Mouse (Mus musculus) stomach, embryonic 15.5 days (tissue): ENCODE results near the gene Caly. TPM values are rescaled to one million over a fixed set of nuclear protein-coding genes. Genes with fewer than 3 reads are reported as not detected.

Experiments
- ATAC-seq: fragments of 200-750 bp; cut with Nextera tagmentation; 2 replicates; pipeline ENCODE4 v1.8.0; 2017; ENCODE audit warnings: low read depth, moderate number of reproducible peaks, moderate TSS enrichment; ENCODE audit not compliant: insufficient read depth, low FRiP score
- H3K27ac ChIP-seq: fragments of 300-500 bp; sonication (generic); 2 replicates; pipeline ENCODE4 v1.5.1; 2015; ENCODE audit warnings: mild to moderate bottlenecking, inconsistent platforms
- H3K27me3 ChIP-seq: fragments of 300-500 bp; sonication (generic); replicated peaks from 2 replicates; pipeline ENCODE4 v1.6.1; 2015; ENCODE audit warnings: inconsistent platforms
- H3K36me3 ChIP-seq: fragments of 300-500 bp; sonication (generic); 2 replicates; pipeline ENCODE4 v1.6.1; 2015; ENCODE audit warnings: inconsistent platforms
- H3K4me1 ChIP-seq: fragments of 300-500 bp; sonication (generic); 2 replicates; pipeline ENCODE4 v1.6.1; 2015; ENCODE audit warnings: inconsistent platforms
- H3K4me2 ChIP-seq: fragments of 300-500 bp; sonication (generic); 2 replicates; pipeline ENCODE4 v1.6.1; 2015; ENCODE audit warnings: mild to moderate bottlenecking, inconsistent platforms
- H3K4me3 ChIP-seq: fragments of 300-500 bp; sonication (generic); replicated peaks from 2 replicates; pipeline ENCODE4 v1.5.1; 2015; ENCODE audit warnings: inconsistent platforms
- H3K9ac ChIP-seq: fragments of 300-500 bp; sonication (generic); 2 replicates; pipeline ENCODE4 v1.6.1; 2015; ENCODE audit warnings: inconsistent platforms
- H3K9me3 ChIP-seq: fragments of 300-500 bp; sonication (generic); 2 replicates; pipeline ENCODE4 v1.6.1; 2016; ENCODE audit warnings: inconsistent platforms
- WGBS: fragments of 180-500 bp; shearing (Covaris S2); methylation state at CpG from one replicate; pipeline ENCODE4 v1.1.7; 2015; 5-methylcytosine and 5-hydroxymethylcytosine counted together
- polyA plus RNA-seq: library from polyadenylated mRNA; unstranded; fragments of >200 nt; fragmentation: Nextera tagmentation; extraction: Ambion mirVana; gene quantifications from 2 replicates; pipeline ENCODE4 v1.2.1, GENCODE M21; 2015

The Caly gene
- polyA plus RNA-seq, 1 experiment from 2014 or later: 3.6 TPM

- 4% methylated on average over 24 of the region's 24 CpGs for WGBS
- Histone ChIP-seq H3K4me3 (peak overlapping the region; percentile 12; the same call in 1 of the 2 replicates), H3K4me2 (peak overlapping the region; percentile 50), H3K9me3 (no peaks in the 10 kb centered on the region), H3K27me3 (peaks cover 36% of the 10 kb centered on the region), H3K4me1 (0 out of 2 replicates have a peak, but pooled peaks cover 15% of the 10 kb centered on the region), H3K9ac (no peak overlapping the region), H3K27ac (no peak overlapping the region), H3K36me3 (no peaks in the 10 kb centered on the region)
- ATAC-seq: peak; percentile 47
Observed at GRCm38 (mm10) chr7:140080503-140081156, 1.7 kb downstream of the Caly start.

GRCm38 (mm10) chr7:140078711-140079110 lies 3.6 kb downstream of the Caly start:
- no peak overlapping the region for H3K27ac ChIP-seq
- H3K9me3 ChIP-seq: no peaks in the 10 kb centered on the region
- H3K27me3 ChIP-seq: peaks cover 36% of the 10 kb centered on the region
- no peak for ATAC-seq
- WGBS: 6% methylated on average over 5 of the region's 5 CpGs
- no peak overlapping the region for H3K4me3 ChIP-seq
- H3K9ac ChIP-seq: no peak overlapping the region
- no peaks in the 10 kb centered on the region for H3K36me3 ChIP-seq
- no peak overlapping the region for H3K4me2 ChIP-seq
- H3K4me1 ChIP-seq: 0 out of 2 replicates have a peak, but pooled peaks cover 15% of the 10 kb centered on the region

GRCm38 (mm10) chr7:140077698-140078097 lies 4.7 kb downstream of the Caly start:
- H3K4me3 ChIP-seq: no peak overlapping the region
- 66% methylated on average over 6 of the region's 6 CpGs for WGBS
- H3K9me3 ChIP-seq: no peaks in the 10 kb centered on the region
- no peak overlapping the region for H3K4me2 ChIP-seq
- H3K9ac ChIP-seq: no peak overlapping the region
- 0 out of 2 replicates have a peak, but pooled peaks cover 15% of the 10 kb centered on the region for H3K4me1 ChIP-seq
- H3K27me3 ChIP-seq: peaks cover 32% of the 10 kb centered on the region
- no peaks in the 10 kb centered on the region for H3K36me3 ChIP-seq
- no peak overlapping the region for H3K27ac ChIP-seq
- no peak for ATAC-seq

GRCm38 (mm10) chr7:140070042-140070711 lies 12.2 kb downstream of the Caly start:
- Histone ChIP-seq H3K27ac (no peak overlapping the region), H3K36me3 (no peaks in the 10 kb centered on the region), H3K9me3 (no peaks in the 10 kb centered on the region), H3K4me3 (peak overlapping the region; percentile 26), H3K9ac (no peak overlapping the region), H3K4me1 (no peaks in the 10 kb centered on the region), H3K4me2 (peak overlapping the region; percentile 53), H3K27me3 (peaks cover 8% of the 10 kb centered on the region)
- no peak for ATAC-seq
- 31% methylated on average over 39 of the region's 39 CpGs for WGBS

GRCm38 (mm10) chr7:140067397-140067796 lies 15.0 kb downstream of the Caly start:
- H3K4me3 ChIP-seq: no peak overlapping the region
- no peak overlapping the region for H3K27ac ChIP-seq
- no peaks in the 10 kb centered on the region for H3K9me3 ChIP-seq
- 49% methylated on average over 6 of the region's 6 CpGs for WGBS
- H3K27me3 ChIP-seq: peaks cover 26% of the 10 kb centered on the region
- H3K9ac ChIP-seq: no peak overlapping the region
- H3K4me1 ChIP-seq: no peaks in the 10 kb centered on the region
- no peak for ATAC-seq
- H3K4me2 ChIP-seq: no peak overlapping the region
- H3K36me3 ChIP-seq: no peaks in the 10 kb centered on the region

GRCm38 (mm10) chr7:140063092-140063491 lies 19.3 kb downstream of the Caly start:
- Histone ChIP-seq H3K27me3 (peaks cover 63% of the 10 kb centered on the region), H3K4me3 (no peak overlapping the region), H3K9me3 (no peaks in the 10 kb centered on the region), H3K9ac (no peak overlapping the region), H3K36me3 (no peaks in the 10 kb centered on the region), H3K4me2 (no peak overlapping the region), H3K27ac (no peak overlapping the region), H3K4me1 (peaks cover 12% of the 10 kb centered on the region)
- WGBS: 17% methylated on average over 7 of the region's 7 CpGs
- no peak for ATAC-seq

- 16% methylated on average over 11 of the region's 11 CpGs for WGBS
- Histone ChIP-seq H3K27ac (no peak overlapping the region), H3K36me3 (no peaks in the 10 kb centered on the region), H3K4me3 (no peak overlapping the region), H3K9ac (no peak overlapping the region), H3K9me3 (no peaks in the 10 kb centered on the region), H3K4me2 (no peak overlapping the region), H3K27me3 (peaks cover 70% of the 10 kb centered on the region), H3K4me1 (peaks cover 12% of the 10 kb centered on the region)
- peak; percentile 11; the same call in 1 of the 2 replicates for ATAC-seq
Observed at GRCm38 (mm10) chr7:140062307-140062706, 20.0 kb downstream of the Caly start.

- ATAC-seq: no peak; the same call in 1 of the 2 replicates
- H3K27me3 ChIP-seq: peaks cover 76% of the 10 kb centered on the region
- H3K4me3 ChIP-seq: peak overlapping the region; percentile 41
- no peak overlapping the region for H3K27ac ChIP-seq
- H3K36me3 ChIP-seq: no peaks in the 10 kb centered on the region
- H3K9me3 ChIP-seq: no peaks in the 10 kb centered on the region
- peaks cover 12% of the 10 kb centered on the region for H3K4me1 ChIP-seq
- H3K4me2 ChIP-seq: peak overlapping the region; percentile 83
- WGBS: 1% methylated on average over 6 of the region's 6 CpGs
- H3K9ac ChIP-seq: no peak overlapping the region
Observed at GRCm38 (mm10) chr7:140061832-140062130, 20.6 kb downstream of the Caly start.

- Histone ChIP-seq H3K9ac (no peak overlapping the region), H3K4me1 (peaks cover 12% of the 10 kb centered on the region), H3K27ac (0 out of 2 replicates have a peak overlapping the region, but pooled peaks have one; percentile 40), H3K4me3 (peak overlapping the region; percentile 41), H3K27me3 (peaks cover 81% of the 10 kb centered on the region), H3K4me2 (peak overlapping the region; percentile 83), H3K9me3 (no peaks in the 10 kb centered on the region), H3K36me3 (no peaks in the 10 kb centered on the region)
- no peak; the same call in 1 of the 2 replicates for ATAC-seq
- under 1% methylated on average over 46 of the region's 47 CpGs for WGBS
Observed at GRCm38 (mm10) chr7:140060936-140061831, 21.2 kb downstream of the Caly start.

- no peak overlapping the region for H3K27ac ChIP-seq
- no peak overlapping the region for H3K4me2 ChIP-seq
- H3K9ac ChIP-seq: no peak overlapping the region
- WGBS: 47% methylated on average over 4 of the region's 4 CpGs
- ATAC-seq: no peak
- peaks cover 84% of the 10 kb centered on the region for H3K27me3 ChIP-seq
- H3K36me3 ChIP-seq: no peaks in the 10 kb centered on the region
- H3K4me1 ChIP-seq: peaks cover 12% of the 10 kb centered on the region
- H3K9me3 ChIP-seq: no peaks in the 10 kb centered on the region
- H3K4me3 ChIP-seq: no peak overlapping the region
Observed at GRCm38 (mm10) chr7:140059601-140060000, 22.7 kb downstream of the Caly start.

GRCm38 (mm10) chr7:140058528-140058927 lies 23.8 kb downstream of the Caly start:
- H3K4me3 ChIP-seq: peak overlapping the region; percentile 41
- no peak for ATAC-seq
- peaks cover 75% of the 10 kb centered on the region for H3K27me3 ChIP-seq
- peak overlapping the region; percentile 80 for H3K4me2 ChIP-seq
- no peak overlapping the region for H3K27ac ChIP-seq
- no peaks in the 10 kb centered on the region for H3K36me3 ChIP-seq
- WGBS: 34% methylated on average over 7 of the region's 7 CpGs
- H3K4me1 ChIP-seq: peaks cover 12% of the 10 kb centered on the region
- H3K9ac ChIP-seq: no peak overlapping the region
- H3K9me3 ChIP-seq: no peaks in the 10 kb centered on the region
